Mouse (Mus musculus) frontal cortex, postnatal 10 days (tissue): ENCODE data around the gene Stk16.

Experiments used
- DNase-seq, 2 experiments: peaks; one replicate each; pipeline ENCODE4 v3.0.0; 2022; ENCODE audit warnings: low spot score in 2 of 2, mixed read lengths in 1 of 2

Gene Stk16

DNA sequence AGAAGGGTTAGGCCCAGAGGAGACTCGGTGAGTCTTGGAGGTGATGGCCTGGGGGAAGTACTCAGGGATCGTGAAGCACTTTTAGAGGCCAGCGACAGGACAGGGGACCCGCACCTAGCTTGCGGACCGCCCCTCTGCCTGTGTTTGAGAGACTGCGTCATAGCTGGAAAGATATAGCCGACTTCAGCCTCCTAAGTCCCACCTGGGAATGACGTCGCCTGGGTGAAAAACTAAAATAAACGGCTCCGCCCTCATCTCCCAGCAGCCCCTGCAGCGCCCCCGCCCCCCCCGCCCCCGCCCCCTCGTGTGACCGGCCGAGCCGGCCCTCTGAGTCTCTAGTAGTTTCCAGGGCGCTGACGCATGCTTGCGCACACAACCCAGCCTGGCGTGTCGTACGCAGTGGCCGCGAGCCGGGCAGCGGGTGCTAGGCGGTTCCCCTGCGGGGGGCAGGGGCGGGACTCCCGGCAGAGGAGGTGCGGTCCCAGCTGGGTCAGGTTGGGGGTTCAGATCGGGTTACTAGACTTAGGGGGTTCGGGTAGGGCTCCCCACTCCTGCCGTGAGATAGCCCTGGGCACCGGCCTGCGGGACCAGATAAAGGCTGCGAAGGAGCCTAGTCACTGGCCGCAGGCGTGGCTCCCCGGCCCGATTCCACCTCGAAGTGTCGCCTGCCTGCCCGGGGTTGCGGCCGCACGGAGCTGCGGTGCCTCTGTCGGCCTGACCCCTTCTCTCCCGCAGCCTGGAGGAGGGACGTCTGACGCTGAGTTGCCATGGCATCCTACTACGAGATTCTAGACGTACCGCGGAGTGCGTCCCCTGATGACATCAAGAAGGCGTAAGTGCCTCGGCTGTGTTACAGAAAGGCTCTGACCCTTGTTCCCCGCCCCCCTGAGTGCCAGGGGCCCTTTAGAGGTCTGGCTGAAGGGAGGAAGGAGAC lies 25.7 kb downstream of the Stk16 start, which contains the start of gene Dnajb2:
Dnajb2 (plus strand) TSS at position 290 of the 934 bp plus-strand sequence.
- peak; percentile 77 to 79 for DNase-seq

GRCm38 (mm10) chr1:75239591-75239990 lies 29.0 kb downstream of the Stk16 start:
- no peak for DNase-seq

GRCm38 (mm10) chr1:75243411-75243810 lies 32.8 kb downstream of the Stk16 start:
- no peak for DNase-seq

DNA sequence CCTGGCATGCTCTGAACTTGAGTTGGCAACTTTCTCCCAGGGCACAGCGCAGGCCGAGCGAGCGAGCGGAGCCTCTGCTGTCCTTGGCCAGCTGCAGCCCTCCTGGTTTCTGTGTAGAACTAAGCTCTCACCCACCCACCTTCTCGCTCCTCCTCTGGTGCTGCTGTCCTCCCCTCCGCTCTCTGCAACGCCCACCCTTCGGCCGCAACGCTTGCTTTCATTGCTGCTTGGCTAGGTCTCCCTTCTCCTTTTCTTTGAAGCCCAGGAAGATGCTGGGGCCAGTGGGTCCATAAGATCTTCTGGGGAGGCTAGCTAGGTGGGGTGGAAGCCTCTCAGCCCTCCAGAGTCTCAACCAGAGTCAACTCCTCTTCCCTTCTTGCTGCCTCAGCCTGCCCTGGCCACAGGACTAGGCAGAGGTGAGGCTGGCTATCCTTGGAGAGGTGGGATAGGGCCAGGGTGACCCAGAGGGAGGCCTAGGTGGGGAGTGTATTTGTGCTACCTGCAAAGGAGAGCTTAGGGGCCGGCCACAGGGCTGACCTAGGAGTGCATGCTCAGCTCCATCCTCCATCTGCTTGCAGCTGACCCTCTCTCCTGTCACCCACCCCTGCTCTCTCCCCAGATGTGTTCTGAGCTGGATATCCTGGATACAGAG lies 33.7 kb downstream of the Stk16 start:
- no peak for DNase-seq

GRCm38 (mm10) chr1:75244836-75245235 lies 34.2 kb downstream of the Stk16 start:
- no peak for DNase-seq

- DNase-seq: no peak
Observed at GRCm38 (mm10) chr1:75247071-75247930, 36.7 kb downstream of the Stk16 start.

GRCm38 (mm10) chr1:75248041-75248772 lies 37.6 kb downstream of the Stk16 start:
- DNase-seq: no peak

DNA sequence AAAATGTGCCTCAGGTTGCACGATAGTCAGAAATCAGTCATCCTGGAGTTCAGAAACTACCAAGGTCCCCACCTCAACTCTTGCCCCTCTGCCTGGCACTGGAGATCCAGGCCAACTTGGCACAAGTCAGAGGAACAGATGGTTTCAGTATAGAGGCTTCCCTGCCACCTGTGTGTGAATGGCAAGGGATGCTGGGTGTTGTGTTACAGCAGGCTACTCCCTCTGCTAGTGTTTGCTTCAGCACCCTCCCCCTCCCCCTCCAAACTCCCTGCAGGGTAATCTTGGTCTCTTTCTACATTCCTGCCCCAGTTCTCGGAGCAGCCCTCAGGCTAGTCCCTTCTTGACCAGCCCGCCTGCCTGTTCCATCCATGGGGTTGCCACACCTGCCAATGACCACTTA lies 39.9 kb downstream of the Stk16 start:
- no peak for DNase-seq

GRCm38 (mm10) chr1:75251112-75251970 lies 40.7 kb downstream of the Stk16 start:
- DNase-seq: no peak

DNA sequence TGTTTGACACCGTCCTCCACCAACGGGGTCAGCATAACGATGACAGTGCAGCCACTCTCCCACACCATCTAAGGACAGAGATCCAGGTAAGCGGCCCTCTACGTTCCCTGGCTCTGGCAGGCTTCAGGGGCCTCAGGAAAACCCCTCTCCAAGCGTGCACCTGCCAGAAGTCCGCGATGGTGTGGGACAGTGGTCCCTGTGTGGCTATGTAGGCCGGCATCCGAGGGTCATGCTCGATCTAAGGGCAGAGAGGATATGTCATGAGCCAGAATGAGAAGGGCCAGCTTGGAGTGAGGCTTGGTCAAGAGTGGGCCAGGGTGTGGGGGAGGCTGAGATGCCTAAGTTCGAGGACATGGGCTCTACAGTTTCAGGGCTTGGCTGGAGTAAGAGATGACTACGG lies 41.7 kb downstream of the Stk16 start:
- no peak for DNase-seq

DNA sequence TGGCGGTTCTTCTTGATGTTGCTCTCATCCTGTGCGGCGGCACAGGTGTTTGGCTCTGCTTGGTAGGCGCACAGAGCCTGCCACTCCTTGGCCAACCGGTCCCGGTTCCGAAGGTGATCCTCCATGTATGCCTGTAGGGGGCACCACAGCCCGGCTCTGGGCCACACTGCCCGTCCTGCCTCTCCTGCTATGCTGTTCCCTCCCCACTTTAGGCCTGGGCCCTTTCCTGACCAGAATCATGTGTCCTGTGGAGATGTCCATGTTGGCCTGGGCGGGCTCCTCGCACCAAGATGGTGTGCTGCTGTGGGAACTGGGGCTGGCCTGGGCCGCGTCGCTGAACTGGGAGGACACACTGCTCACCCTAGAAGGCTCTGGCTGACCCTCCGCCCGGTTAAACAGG lies 42.4 kb downstream of the Stk16 start:
- no peak for DNase-seq

- DNase-seq: peak in 1 of 2 experiments; percentile 74
Observed at GRCm38 (mm10) chr1:75253849-75254624, 43.4 kb downstream of the Stk16 start.

- DNase-seq: no peak
Observed at GRCm38 (mm10) chr1:75254625-75255013, 44.0 kb downstream of the Stk16 start.

GRCm38 (mm10) chr1:75255516-75256046 lies 44.9 kb downstream of the Stk16 start:
- DNase-seq: no peak

DNA sequence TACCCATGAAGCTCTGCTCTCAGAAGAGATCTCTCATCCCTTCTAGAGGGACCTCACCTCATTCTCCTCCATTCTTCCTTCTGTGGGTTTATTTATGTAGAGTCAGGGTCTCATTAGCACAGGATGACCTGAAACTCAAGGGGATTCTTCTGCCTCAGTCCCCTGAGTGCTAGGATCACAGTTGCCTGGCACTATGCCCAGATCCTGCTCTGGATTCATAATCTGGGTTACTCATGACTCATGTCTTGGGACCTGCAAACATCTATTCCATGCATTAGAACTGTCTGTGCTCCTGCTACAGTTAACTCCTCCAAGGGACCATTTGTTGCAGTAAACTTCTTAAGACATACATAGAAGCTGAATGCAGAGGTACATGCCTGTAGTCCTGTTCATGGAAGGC lies 50.6 kb downstream of the Stk16 start:
- DNase-seq: no peak

DNA sequence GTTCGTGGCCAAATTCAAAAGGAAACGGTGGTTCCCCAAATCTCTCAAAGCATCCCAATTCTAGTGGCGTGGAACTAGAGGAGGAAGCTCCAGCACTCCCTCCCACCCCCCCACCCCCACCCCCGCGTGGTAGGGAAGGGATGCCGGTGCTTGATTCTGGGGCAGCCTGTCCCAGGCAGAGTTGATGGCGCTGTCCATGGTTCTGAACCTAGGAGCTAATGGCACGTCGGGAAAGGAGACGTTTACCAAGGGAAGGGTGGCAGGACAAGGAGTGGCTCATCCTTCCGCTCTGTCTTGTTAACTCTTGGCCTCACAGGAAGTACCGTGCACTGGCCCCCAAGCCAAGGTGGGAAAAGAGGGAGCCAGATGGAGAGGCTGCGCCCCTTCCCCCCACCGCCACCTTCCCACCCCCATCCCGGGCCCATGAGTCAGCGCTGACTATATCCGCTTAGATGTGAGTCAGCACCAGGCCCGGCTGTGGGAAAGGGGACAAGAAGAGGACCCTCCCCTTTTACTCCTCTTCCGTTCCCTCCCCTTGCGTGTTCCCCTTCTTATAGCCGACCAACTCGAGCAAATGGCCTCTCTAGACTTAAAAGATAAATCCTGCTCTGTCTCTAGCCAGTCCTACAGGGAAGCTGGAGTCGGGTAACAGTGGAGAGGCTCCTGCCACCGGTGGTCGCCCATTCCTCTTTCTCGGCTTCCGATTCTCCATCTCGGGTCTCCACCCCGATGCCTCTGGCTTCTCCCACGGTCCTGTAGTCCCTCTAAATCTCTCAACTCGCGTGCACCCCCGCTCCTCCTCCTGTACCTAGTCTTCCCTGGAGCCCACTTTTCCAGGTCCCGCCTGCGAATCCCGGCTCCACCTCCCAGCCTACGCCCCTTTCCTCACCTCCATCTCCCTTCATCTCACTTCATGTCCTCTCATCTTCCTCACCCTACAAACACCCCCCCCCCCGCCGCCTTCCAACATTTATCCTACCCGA lies 52.6 kb downstream of the Stk16 start:
- DNase-seq: peak in 1 of 2 experiments; percentile 39

DNA sequence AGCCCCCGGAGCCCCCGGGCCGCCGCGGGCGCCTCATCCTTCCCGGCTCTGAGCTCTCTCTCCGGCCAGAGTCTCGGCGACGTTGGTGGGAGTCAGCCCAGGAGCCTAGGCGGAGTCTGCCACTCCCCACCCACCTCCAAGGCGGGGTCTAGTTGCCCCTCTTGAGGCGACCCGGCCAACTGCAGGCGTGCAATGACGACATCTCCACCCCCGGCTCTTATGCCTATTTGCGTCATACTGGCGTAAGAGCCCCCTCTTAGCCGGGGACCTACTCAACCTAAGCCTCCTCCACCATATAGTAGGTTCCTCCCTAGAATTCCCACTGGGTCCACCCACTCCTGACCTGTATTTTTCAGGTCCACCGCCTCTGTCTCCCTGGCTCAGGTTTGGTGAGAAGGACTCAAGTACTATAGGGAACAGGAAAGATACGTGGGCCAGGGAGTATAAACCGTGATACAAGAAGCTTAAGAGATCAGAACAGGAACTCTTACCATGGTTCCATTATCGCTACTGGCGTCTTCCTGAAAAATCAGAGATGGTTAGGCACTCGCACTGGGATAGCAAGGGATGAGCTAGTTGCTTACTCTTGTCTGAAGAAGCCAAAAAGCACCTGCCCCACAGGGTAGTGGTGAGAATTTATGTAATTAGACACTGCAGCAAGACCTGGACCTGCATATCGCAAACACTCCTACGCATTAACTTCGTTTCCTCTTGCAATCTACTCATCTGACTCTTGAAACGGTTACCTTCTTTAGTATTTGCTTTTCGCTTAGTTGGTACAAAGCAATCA lies 53.6 kb downstream of the Stk16 start, which contains the start of gene Ptprn:
Ptprn (minus strand) TSS at position 412 of the 790 bp plus-strand sequence.
- DNase-seq: peak; percentile 76
